Mouse (Mus musculus): ENCODE results near the gene Rab37. TPM values are rescaled to one million over a fixed set of nuclear protein-coding genes. Genes with fewer than 3 reads are reported as not detected.

The Rab37 gene
- polyA plus RNA-seq, 1 experiment from 2014 or later: 3.7 TPM

- no peak for ATAC-seq (replicated peaks; ENCODE audit: extremely low read depth, insufficient read depth, low FRiP score)
- H3K4me1 ChIP-seq (ENCODE audit: control insufficient read depth, insufficient read depth, low read length): peaks cover 28% of the 10 kb centered on the region
- WGBS: 0% methylated on average over 14 of the region's 14 CpGs
- H3K4me2 ChIP-seq (ENCODE audit: low read depth, low read length): peak overlapping the region; percentile 95
- H3K9me3 ChIP-seq (replicated peaks; ENCODE audit: control insufficient read depth, low read length): no peaks in the 10 kb centered on the region
- H3K36me3 ChIP-seq (ENCODE audit: control insufficient read depth, insufficient read depth): no peaks in the 10 kb centered on the region
- peaks cover 4% of the 10 kb centered on the region; the same call in 1 of the 2 replicates for H3K27me3 ChIP-seq (ENCODE audit: control insufficient read depth, insufficient read depth, low read length)
- peak overlapping the region; percentile 75 for H3K9ac ChIP-seq (ENCODE audit: low read length)
- peak overlapping the region; percentile 82 for H3K4me3 ChIP-seq (ENCODE audit: low read length)
- H3K27ac ChIP-seq (ENCODE audit: low read length): peak overlapping the region; percentile 13; the same call in 1 of the 2 replicates
Measured at GRCm38 (mm10) chr11:115164341-115164975, 73.2 kb downstream of the Rab37 start.

GRCm38 (mm10) chr11:115164976-115165374 is 73.7 kb downstream of the Rab37 start:
- H3K36me3 ChIP-seq (ENCODE audit: control insufficient read depth, insufficient read depth): no peaks in the 10 kb centered on the region
- peaks cover 4% of the 10 kb centered on the region; the same call in 1 of the 2 replicates for H3K27me3 ChIP-seq (ENCODE audit: control insufficient read depth, insufficient read depth, low read length)
- no peak overlapping the region for H3K27ac ChIP-seq (ENCODE audit: low read length)
- peak overlapping the region; percentile 95 for H3K4me2 ChIP-seq (ENCODE audit: low read depth, low read length)
- ATAC-seq (replicated peaks; ENCODE audit: extremely low read depth, insufficient read depth, low FRiP score): no peak
- 5% methylated on average over 9 of the region's 9 CpGs for WGBS
- H3K9me3 ChIP-seq (replicated peaks; ENCODE audit: control insufficient read depth, low read length): no peaks in the 10 kb centered on the region
- peak overlapping the region; percentile 82 for H3K4me3 ChIP-seq (ENCODE audit: low read length)
- peak overlapping the region; percentile 75 for H3K9ac ChIP-seq (ENCODE audit: low read length)
- peaks cover 28% of the 10 kb centered on the region for H3K4me1 ChIP-seq (ENCODE audit: control insufficient read depth, insufficient read depth, low read length)

GRCm38 (mm10) chr11:115166776-115167175 is 75.5 kb downstream of the Rab37 start:
- no peaks in the 10 kb centered on the region for H3K9me3 ChIP-seq (replicated peaks; ENCODE audit: control insufficient read depth, low read length)
- H3K36me3 ChIP-seq (ENCODE audit: control insufficient read depth, insufficient read depth): no peaks in the 10 kb centered on the region
- no peak overlapping the region for H3K27ac ChIP-seq (ENCODE audit: low read length)
- WGBS: 86% methylated on average over 3 of the region's 3 CpGs
- H3K27me3 ChIP-seq (ENCODE audit: control insufficient read depth, insufficient read depth, low read length): peaks cover 4% of the 10 kb centered on the region; the same call in 1 of the 2 replicates
- no peak overlapping the region for H3K4me3 ChIP-seq (ENCODE audit: low read length)
- no peak overlapping the region for H3K4me2 ChIP-seq (ENCODE audit: low read depth, low read length)
- ATAC-seq (replicated peaks; ENCODE audit: extremely low read depth, insufficient read depth, low FRiP score): no peak
- no peak overlapping the region for H3K9ac ChIP-seq (ENCODE audit: low read length)
- peaks cover 22% of the 10 kb centered on the region for H3K4me1 ChIP-seq (ENCODE audit: control insufficient read depth, insufficient read depth, low read length)

- 65% methylated on average over 8 of the region's 8 CpGs for WGBS
- H3K9me3 ChIP-seq (replicated peaks; ENCODE audit: control insufficient read depth, low read length): no peaks in the 10 kb centered on the region
- no peak overlapping the region for H3K4me3 ChIP-seq (ENCODE audit: low read length)
- no peak overlapping the region for H3K4me2 ChIP-seq (ENCODE audit: low read depth, low read length)
- no peak overlapping the region for H3K27ac ChIP-seq (ENCODE audit: low read length)
- ATAC-seq (replicated peaks; ENCODE audit: extremely low read depth, insufficient read depth, low FRiP score): no peak
- no peaks in the 10 kb centered on the region for H3K36me3 ChIP-seq (ENCODE audit: control insufficient read depth, insufficient read depth)
- H3K9ac ChIP-seq (ENCODE audit: low read length): no peak overlapping the region
- peaks cover 4% of the 10 kb centered on the region; the same call in 1 of the 2 replicates for H3K27me3 ChIP-seq (ENCODE audit: control insufficient read depth, insufficient read depth, low read length)
- peaks cover 19% of the 10 kb centered on the region for H3K4me1 ChIP-seq (ENCODE audit: control insufficient read depth, insufficient read depth, low read length)
Measured at GRCm38 (mm10) chr11:115167631-115168249, 76.5 kb downstream of the Rab37 start.

- H3K9ac ChIP-seq (ENCODE audit: low read length): no peak overlapping the region
- H3K27ac ChIP-seq (ENCODE audit: low read length): no peak overlapping the region
- H3K4me1 ChIP-seq (ENCODE audit: control insufficient read depth, insufficient read depth, low read length): peaks cover 25% of the 10 kb centered on the region
- no peak overlapping the region for H3K4me2 ChIP-seq (ENCODE audit: low read depth, low read length)
- H3K4me3 ChIP-seq (ENCODE audit: low read length): no peak overlapping the region
- WGBS: 79% methylated on average over 4 of the region's 4 CpGs
- no peak for ATAC-seq (replicated peaks; ENCODE audit: extremely low read depth, insufficient read depth, low FRiP score)
- peaks cover 4% of the 10 kb centered on the region; the same call in 1 of the 2 replicates for H3K27me3 ChIP-seq (ENCODE audit: control insufficient read depth, insufficient read depth, low read length)
- H3K9me3 ChIP-seq (replicated peaks; ENCODE audit: control insufficient read depth, low read length): no peaks in the 10 kb centered on the region
- no peaks in the 10 kb centered on the region for H3K36me3 ChIP-seq (ENCODE audit: control insufficient read depth, insufficient read depth)
Measured at GRCm38 (mm10) chr11:115169430-115169829, 78.2 kb downstream of the Rab37 start.

DNA sequence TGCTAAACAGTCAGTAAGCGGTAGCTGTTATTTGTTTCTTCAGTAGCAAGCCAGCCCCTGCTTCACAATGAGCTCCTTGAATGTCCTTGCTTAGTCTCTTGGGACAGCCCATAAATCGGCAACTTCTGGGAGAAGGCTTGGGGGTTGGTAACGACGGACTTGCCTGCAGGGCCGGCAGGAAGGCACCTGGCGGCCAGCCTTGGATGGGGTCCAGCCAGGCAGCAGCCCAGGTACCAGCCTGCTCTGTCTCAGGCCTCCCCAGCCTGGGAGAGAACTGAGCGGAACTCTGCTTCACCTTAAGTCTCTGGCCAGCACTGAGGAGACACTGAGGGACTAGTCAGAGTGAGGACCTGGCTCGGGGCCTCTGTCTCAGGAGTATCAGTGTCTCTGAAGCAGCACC is 79.9 kb downstream of the Rab37 start:
- Histone ChIP-seq H3K27ac (ENCODE audit: low read length) (no peak overlapping the region), H3K9ac (ENCODE audit: low read length) (no peak overlapping the region), H3K4me3 (ENCODE audit: low read length) (no peak overlapping the region), H3K36me3 (ENCODE audit: control insufficient read depth, insufficient read depth) (no peaks in the 10 kb centered on the region), H3K4me1 (ENCODE audit: control insufficient read depth, insufficient read depth, low read length) (peaks cover 20% of the 10 kb centered on the region), H3K27me3 (ENCODE audit: control insufficient read depth, insufficient read depth, low read length) (no peaks in the 10 kb centered on the region), H3K9me3 (replicated peaks; ENCODE audit: control insufficient read depth, low read length) (no peaks in the 10 kb centered on the region), H3K4me2 (ENCODE audit: low read depth, low read length) (no peak overlapping the region)
- 58% methylated on average over 8 of the region's 8 CpGs for WGBS
- ATAC-seq (replicated peaks; ENCODE audit: extremely low read depth, insufficient read depth, low FRiP score): no peak

GRCm38 (mm10) chr11:115172825-115173287 is 81.6 kb downstream of the Rab37 start:
- Histone ChIP-seq H3K9me3 (replicated peaks; ENCODE audit: control insufficient read depth, low read length) (no peaks in the 10 kb centered on the region), H3K4me1 (ENCODE audit: control insufficient read depth, insufficient read depth, low read length) (peaks cover 23% of the 10 kb centered on the region), H3K4me2 (ENCODE audit: low read depth, low read length) (no peak overlapping the region), H3K4me3 (ENCODE audit: low read length) (no peak overlapping the region), H3K36me3 (ENCODE audit: control insufficient read depth, insufficient read depth) (no peaks in the 10 kb centered on the region), H3K27me3 (ENCODE audit: control insufficient read depth, insufficient read depth, low read length) (no peaks in the 10 kb centered on the region), H3K9ac (ENCODE audit: low read length) (no peak overlapping the region), H3K27ac (ENCODE audit: low read length) (no peak overlapping the region)
- WGBS: 36% methylated on average over 4 of the region's 4 CpGs
- ATAC-seq (replicated peaks; ENCODE audit: extremely low read depth, insufficient read depth, low FRiP score): peak; percentile 64

- ATAC-seq (replicated peaks; ENCODE audit: extremely low read depth, insufficient read depth, low FRiP score): no peak
- Histone ChIP-seq H3K36me3 (ENCODE audit: control insufficient read depth, insufficient read depth) (no peaks in the 10 kb centered on the region), H3K4me3 (ENCODE audit: low read length) (no peak overlapping the region), H3K27me3 (ENCODE audit: control insufficient read depth, insufficient read depth, low read length) (no peaks in the 10 kb centered on the region), H3K4me1 (ENCODE audit: control insufficient read depth, insufficient read depth, low read length) (peaks cover 23% of the 10 kb centered on the region), H3K27ac (ENCODE audit: low read length) (0 out of 2 replicates have a peak overlapping the region, but pooled peaks have one; percentile 22), H3K9ac (ENCODE audit: low read length) (peak overlapping the region; percentile 33; the same call in 1 of the 2 replicates), H3K9me3 (replicated peaks; ENCODE audit: control insufficient read depth, low read length) (no peaks in the 10 kb centered on the region), H3K4me2 (ENCODE audit: low read depth, low read length) (peak overlapping the region; percentile 20; the same call in 1 of the 2 replicates)
- 27% methylated on average over 16 of the region's 16 CpGs for WGBS
Measured at GRCm38 (mm10) chr11:115173549-115174339, 82.5 kb downstream of the Rab37 start.

Measured in heart, embryonic 16.5 days (tissue).